Mouse (Mus musculus): ENCODE data around the gene Dvl2. TPM values are rescaled to one million over a fixed set of nuclear protein-coding genes. Genes with fewer than 3 reads are reported as not detected.

The Dvl2 gene
- polyA plus RNA-seq, 1 experiment from 2014 or later: 45.9 TPM

GRCm38 (mm10) chr11:70023481-70024150 is 23.2 kb downstream of the Dvl2 start:
- WGBS: 5% methylated on average over 23 of the region's 29 CpGs
- H3K9me3 ChIP-seq (replicated peaks): no peaks in the 10 kb centered on the region
- ATAC-seq (ENCODE audit: low FRiP score): no peak
- peak overlapping the region; percentile 35 for H3K4me3 ChIP-seq
- H3K9ac ChIP-seq: peak overlapping the region; percentile 57
- peak overlapping the region; percentile 65 for H3K4me2 ChIP-seq (replicated peaks)
- H3K36me3 ChIP-seq: no peaks in the 10 kb centered on the region
- peak overlapping the region; percentile 67 for H3K27ac ChIP-seq
- H3K4me1 ChIP-seq: peaks cover 86% of the 10 kb centered on the region
- H3K27me3 ChIP-seq: no peaks in the 10 kb centered on the region

DNA sequence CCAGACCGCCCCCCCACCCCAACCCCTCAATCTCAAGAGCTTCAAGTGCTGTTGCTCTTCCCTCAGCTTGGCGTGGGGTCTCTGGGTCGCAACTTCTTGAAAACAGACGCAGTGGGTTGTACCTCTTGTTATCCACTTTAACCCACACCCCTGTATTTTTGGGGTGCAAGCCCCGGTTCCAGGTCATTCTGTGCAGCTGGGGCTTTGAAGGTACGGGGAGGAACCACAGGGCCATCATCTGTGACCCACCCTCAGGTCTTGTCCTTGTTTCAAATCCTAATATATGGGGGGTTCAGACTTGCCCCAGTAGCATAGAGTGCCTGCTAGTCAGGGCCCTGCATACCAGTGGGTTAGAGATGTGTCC is 23.7 kb downstream of the Dvl2 start:
- H3K4me1 ChIP-seq: peaks cover 86% of the 10 kb centered on the region
- no peaks in the 10 kb centered on the region for H3K9me3 ChIP-seq (replicated peaks)

DNA sequence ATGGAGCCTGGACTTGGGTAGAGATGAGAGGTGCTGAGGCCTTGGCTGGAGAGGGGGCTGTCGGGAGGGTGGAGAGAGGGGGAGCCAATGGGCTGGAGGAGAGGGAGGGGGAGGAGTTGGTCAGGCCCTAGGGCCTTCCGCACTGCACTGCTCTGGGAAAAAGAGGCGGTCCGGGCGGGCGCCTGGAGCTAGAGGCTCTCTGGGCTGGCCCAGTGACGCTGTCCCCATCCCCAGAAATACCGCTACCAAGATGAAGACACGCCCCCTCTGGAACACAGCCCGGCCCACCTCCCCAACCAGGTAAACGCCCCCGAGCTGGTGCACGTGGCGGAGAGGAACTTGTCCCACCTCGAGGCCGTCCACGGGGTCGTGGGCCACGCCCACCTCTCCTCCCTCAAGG is 26.3 kb downstream of the Dvl2 start:
- ATAC-seq (ENCODE audit: low FRiP score): no peak
- Histone ChIP-seq H3K36me3 (peaks cover 11% of the 10 kb centered on the region), H3K4me1 (peaks cover 91% of the 10 kb centered on the region), H3K9me3 (replicated peaks) (no peaks in the 10 kb centered on the region), H3K4me3 (peak overlapping the region; percentile 30), H3K27ac (peak overlapping the region; percentile 98), H3K4me2 (replicated peaks) (peak overlapping the region; percentile 64), H3K9ac (peak overlapping the region; percentile 59), H3K27me3 (no peaks in the 10 kb centered on the region)
- WGBS: 0% methylated on average over 17 of the region's 19 CpGs

More for the DNA sequence above, 23.7 kb downstream of the Dvl2 start:
- H3K9ac ChIP-seq: peak overlapping the region; percentile 57; the same call in 1 of the 2 replicates
- no peaks in the 10 kb centered on the region for H3K36me3 ChIP-seq
- H3K4me3 ChIP-seq: peak overlapping the region; percentile 35
- H3K27me3 ChIP-seq: no peaks in the 10 kb centered on the region
- ATAC-seq (ENCODE audit: low FRiP score): no peak
- peak overlapping the region; percentile 65 for H3K4me2 ChIP-seq (replicated peaks)
- 12% methylated on average over 6 of the region's 6 CpGs for WGBS
- H3K27ac ChIP-seq: peak overlapping the region; percentile 67

DNA sequence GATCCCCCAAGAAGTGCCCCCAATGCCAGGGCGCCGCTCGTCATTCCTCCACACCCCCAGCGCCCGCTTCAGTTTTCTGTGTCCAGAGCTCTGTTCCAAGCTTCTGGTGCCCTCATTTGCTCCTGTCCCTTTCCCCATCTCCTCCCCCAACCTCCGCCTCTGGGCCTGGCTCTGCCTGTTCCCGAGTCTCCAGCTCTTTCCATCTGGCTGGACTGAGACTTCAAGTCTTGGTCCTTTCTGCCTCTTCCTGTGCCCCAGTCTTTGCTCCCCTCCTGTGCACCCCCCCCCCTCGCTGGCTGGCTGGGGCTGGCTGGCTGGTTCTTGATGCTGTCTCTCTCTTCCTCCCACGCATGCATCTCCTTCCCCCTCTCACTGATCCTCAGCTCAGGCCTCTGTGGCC is 27.0 kb downstream of the Dvl2 start:
- H3K27ac ChIP-seq: peak overlapping the region; percentile 98
- H3K4me2 ChIP-seq (replicated peaks): peak overlapping the region; percentile 64
- H3K4me1 ChIP-seq: peaks cover 86% of the 10 kb centered on the region
- peak overlapping the region; percentile 30 for H3K4me3 ChIP-seq
- H3K36me3 ChIP-seq: peaks cover 19% of the 10 kb centered on the region
- no peaks in the 10 kb centered on the region for H3K9me3 ChIP-seq (replicated peaks)
- no peak for ATAC-seq (ENCODE audit: low FRiP score)
- whole genome bisulfite sequencing: 30% methylated on average over 9 of the region's 9 CpGs
- peak overlapping the region; percentile 59 for H3K9ac ChIP-seq
- H3K27me3 ChIP-seq: no peaks in the 10 kb centered on the region

DNA sequence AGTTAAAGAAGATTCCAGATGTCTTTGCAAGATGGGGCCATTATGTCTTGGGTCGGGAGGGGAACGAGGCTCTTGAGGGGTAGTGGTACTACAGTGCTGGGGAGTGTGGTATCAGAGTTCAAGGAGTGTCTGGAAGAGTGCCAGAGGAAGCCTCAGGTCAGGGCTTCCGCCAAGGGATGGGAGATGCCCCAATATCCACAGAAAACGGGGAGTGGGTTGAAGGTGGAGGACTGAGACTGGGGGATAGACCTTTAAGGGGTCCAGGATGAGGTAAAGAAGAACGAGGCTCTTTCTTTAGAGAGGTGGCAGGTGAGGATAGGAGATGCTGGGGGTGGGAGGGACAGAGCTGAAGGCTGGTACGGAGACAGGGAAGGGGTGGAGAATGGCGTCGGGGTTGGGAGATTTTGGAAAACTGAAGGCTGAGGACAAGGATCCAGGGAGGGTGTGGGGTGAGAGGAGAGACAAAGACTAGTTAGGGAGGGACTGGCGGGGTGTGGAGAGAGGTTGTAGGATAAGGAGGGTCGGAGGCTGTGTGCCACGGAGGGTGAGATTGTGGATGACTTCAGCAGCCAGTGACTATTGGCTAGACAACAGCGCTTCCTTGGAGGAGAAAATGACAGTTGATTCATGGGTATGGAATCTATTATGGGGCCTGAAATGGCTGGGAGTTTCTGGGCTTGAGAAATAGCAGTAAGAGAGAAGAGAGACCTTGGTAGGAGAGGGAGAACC is 28.2 kb downstream of the Dvl2 start:
- Histone ChIP-seq H3K9ac (peak overlapping the region; percentile 59), H3K27me3 (no peaks in the 10 kb centered on the region), H3K9me3 (replicated peaks) (no peaks in the 10 kb centered on the region), H3K4me2 (replicated peaks) (peak overlapping the region; percentile 64), H3K4me3 (peak overlapping the region; percentile 34), H3K36me3 (peaks cover 29% of the 10 kb centered on the region), H3K4me1 (peaks cover 75% of the 10 kb centered on the region), H3K27ac (peak overlapping the region; percentile 98)
- 19% methylated on average over 12 of the region's 12 CpGs for WGBS
- peak; percentile 9 for ATAC-seq (ENCODE audit: low FRiP score)

DNA sequence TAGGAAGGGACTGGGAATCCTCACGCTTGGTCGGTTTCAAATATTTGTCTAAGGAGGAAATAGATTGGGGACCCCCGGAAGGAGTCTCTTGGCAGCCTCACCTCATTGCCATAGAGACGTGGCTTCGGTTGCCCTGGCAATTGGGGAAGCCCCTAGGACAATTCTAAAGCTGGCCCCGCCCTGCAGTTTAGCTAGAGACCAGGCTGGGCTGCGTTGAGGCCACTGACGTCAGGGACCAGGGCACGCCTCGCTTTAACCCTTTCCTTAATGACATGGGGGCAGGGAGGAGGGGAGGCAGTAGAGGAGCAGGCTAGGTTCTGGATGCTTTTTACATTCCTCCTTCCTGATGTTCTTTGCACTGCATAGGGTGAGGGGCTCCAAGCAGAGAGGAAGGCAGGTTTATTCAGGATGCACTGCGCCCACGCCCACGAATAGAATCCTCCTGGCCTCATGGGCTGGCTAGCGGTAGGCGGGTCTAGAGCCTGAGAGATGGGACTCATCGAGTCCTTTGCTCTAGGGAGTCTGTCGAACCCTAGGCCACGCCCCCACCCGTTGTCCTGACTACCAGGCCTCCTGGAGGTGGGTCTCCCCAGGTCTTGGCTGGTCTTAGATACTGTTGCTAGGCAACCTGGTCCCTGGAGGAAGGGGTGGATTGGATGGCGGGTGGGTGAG is 28.9 kb downstream of the Dvl2 start:
- peak overlapping the region; percentile 34 for H3K4me3 ChIP-seq
- peak overlapping the region; percentile 64 for H3K4me2 ChIP-seq (replicated peaks)
- peak; percentile 95 for ATAC-seq (ENCODE audit: low FRiP score)
- WGBS: under 1% methylated on average over 20 of the region's 20 CpGs
- no peaks in the 10 kb centered on the region for H3K9me3 ChIP-seq (replicated peaks)
- peaks cover 69% of the 10 kb centered on the region for H3K4me1 ChIP-seq
- H3K36me3 ChIP-seq: peaks cover 34% of the 10 kb centered on the region
- peak overlapping the region; percentile 98 for H3K27ac ChIP-seq
- peak overlapping the region; percentile 67 for H3K9ac ChIP-seq
- H3K27me3 ChIP-seq: no peaks in the 10 kb centered on the region

- Histone ChIP-seq H3K36me3 (peaks cover 38% of the 10 kb centered on the region), H3K4me3 (peak overlapping the region; percentile 34), H3K27ac (peak overlapping the region; percentile 98), H3K4me1 (peaks cover 61% of the 10 kb centered on the region), H3K9me3 (replicated peaks) (no peaks in the 10 kb centered on the region), H3K4me2 (replicated peaks) (peak overlapping the region; percentile 64), H3K9ac (peak overlapping the region; percentile 67), H3K27me3 (no peaks in the 10 kb centered on the region)
- peak; percentile 52 for ATAC-seq (ENCODE audit: low FRiP score)
- WGBS: 23% methylated on average over 11 of the region's 11 CpGs
Observed at GRCm38 (mm10) chr11:70029829-70030550, 29.6 kb downstream of the Dvl2 start.

DNA sequence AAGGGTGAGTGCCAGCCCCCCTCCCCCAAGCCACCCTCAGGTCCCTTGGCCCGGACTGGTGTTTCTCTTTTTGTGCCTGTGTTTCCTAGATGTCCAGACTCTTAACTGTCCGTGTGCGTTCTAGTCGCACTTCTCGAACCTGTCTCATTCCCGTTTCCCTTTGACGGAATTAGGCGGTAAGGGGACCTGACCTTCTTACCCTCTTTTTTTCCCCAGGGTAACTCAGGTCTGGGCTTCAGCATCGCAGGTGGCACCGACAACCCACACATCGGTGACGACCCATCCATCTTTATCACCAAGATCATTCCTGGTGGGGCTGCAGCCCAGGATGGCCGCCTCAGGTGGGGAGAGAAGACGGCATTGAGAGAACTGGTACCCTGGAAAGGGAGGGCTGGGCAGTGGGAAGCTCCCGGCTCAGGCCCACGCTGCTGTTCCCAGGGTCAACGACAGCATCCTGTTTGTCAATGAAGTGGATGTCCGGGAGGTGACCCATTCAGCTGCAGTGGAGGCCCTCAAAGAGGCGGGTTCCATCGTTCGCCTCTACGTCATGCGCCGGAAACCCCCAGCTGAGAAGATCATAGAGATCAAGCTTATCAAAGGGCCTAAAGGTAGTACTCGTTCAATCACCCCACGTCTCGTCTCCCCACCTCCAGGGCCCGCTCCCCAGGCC is 30.4 kb downstream of the Dvl2 start:
- peak overlapping the region; percentile 64 for H3K4me2 ChIP-seq (replicated peaks)
- peaks cover 41% of the 10 kb centered on the region for H3K36me3 ChIP-seq
- H3K4me3 ChIP-seq: peak overlapping the region; percentile 34
- ATAC-seq (ENCODE audit: low FRiP score): no peak
- peak overlapping the region; percentile 67 for H3K9ac ChIP-seq
- peak overlapping the region; percentile 98 for H3K27ac ChIP-seq
- H3K9me3 ChIP-seq (replicated peaks): no peaks in the 10 kb centered on the region
- peaks cover 53% of the 10 kb centered on the region for H3K4me1 ChIP-seq
- 88% methylated on average over 28 of the region's 28 CpGs for WGBS
- no peaks in the 10 kb centered on the region for H3K27me3 ChIP-seq

DNA sequence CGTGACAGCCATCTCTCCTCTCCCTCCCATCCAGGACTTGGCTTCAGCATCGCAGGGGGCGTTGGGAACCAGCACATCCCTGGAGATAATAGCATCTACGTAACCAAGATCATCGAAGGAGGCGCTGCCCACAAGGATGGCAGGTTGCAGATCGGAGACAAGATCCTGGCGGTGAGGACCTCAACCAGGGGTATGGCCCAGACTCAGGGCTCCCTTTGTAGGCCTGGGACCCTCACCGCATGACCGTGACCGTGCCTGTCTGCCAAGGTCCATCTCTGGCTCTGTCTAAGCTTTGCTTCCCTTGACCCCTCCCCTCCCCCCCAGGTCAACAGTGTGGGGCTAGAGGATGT is 30.9 kb downstream of the Dvl2 start:
- H3K27me3 ChIP-seq: no peaks in the 10 kb centered on the region
- no peak overlapping the region for H3K9ac ChIP-seq
- H3K4me3 ChIP-seq: no peak overlapping the region
- ATAC-seq (ENCODE audit: low FRiP score): no peak
- peaks cover 48% of the 10 kb centered on the region for H3K4me1 ChIP-seq
- H3K36me3 ChIP-seq: peaks cover 41% of the 10 kb centered on the region
- H3K27ac ChIP-seq: no peak overlapping the region
- H3K9me3 ChIP-seq (replicated peaks): no peaks in the 10 kb centered on the region
- 95% methylated on average over 11 of the region's 11 CpGs for WGBS
- no peak overlapping the region; the same call in 1 of the 2 replicates for H3K4me2 ChIP-seq (replicated peaks)

DNA sequence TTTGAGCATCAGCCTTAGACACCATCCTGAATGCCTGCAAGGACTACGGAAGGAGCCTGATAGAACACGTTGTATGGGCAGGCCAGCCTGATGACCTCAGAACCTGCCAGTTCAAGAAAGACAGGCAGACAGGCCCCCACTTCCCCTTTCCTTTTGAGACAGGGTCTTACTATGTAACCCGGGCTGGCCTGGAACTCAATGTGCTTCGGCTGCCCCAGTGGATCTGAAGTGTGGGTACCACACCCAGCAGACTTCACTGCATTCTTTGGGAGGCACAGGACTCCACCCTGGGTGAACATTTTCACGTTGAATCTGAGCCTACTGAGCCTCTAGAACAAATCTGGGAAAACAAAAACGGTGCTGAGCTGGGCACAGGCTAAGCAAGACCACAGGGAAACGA is 37.8 kb downstream of the Dvl2 start:
- Histone ChIP-seq H3K9ac (no peak overlapping the region), H3K4me2 (replicated peaks) (no peak overlapping the region), H3K4me3 (no peak overlapping the region), H3K27me3 (no peaks in the 10 kb centered on the region), H3K9me3 (replicated peaks) (no peaks in the 10 kb centered on the region), H3K27ac (no peak overlapping the region), H3K4me1 (no peaks in the 10 kb centered on the region), H3K36me3 (peaks cover 73% of the 10 kb centered on the region)
- WGBS: 84% methylated on average over 7 of the region's 7 CpGs
- no peak for ATAC-seq (ENCODE audit: low FRiP score)

- Histone ChIP-seq H3K36me3 (peaks cover 75% of the 10 kb centered on the region), H3K4me2 (replicated peaks) (no peak overlapping the region), H3K27ac (no peak overlapping the region), H3K9me3 (replicated peaks) (no peaks in the 10 kb centered on the region), H3K9ac (no peak overlapping the region), H3K27me3 (no peaks in the 10 kb centered on the region), H3K4me3 (no peak overlapping the region), H3K4me1 (peaks cover 5% of the 10 kb centered on the region; the same call in 1 of the 2 replicates)
- 94% methylated on average over 10 of the region's 10 CpGs for WGBS
- ATAC-seq (ENCODE audit: low FRiP score): no peak
Observed at GRCm38 (mm10) chr11:70039631-70040030, 39.2 kb downstream of the Dvl2 start.

Data from hindbrain, embryonic 12.5 days (tissue).